Mouse (Mus musculus) layer of hippocampus, postnatal 25 days (tissue): ENCODE measurements around the gene Nme9. TPM values are rescaled to one million over a fixed set of nuclear protein-coding genes. Genes with fewer than 3 reads are reported as not detected.
A peak's percentile ranks its signal among the peaks of the same experiment; 100 is the strongest.

ENCODE experiments used
- DNase-seq, 2 experiments: peaks; one replicate each; pipeline ENCODE4 v3.0.0; 2022; ENCODE audit warnings: mixed read lengths in 2 of 2, low spot score in 1 of 2; ENCODE audit errors: extremely low spot score in 1 of 2
- total RNA-seq, 2 experiments: library from RNA; stranded (reverse); gene quantifications; 2 replicates each; pipeline ENCODE4 v1.2.3; 2021

Nme9 gene
- total RNA-seq, 2 experiments from 2014 or later, result 0.30 to 0.56 TPM

GRCm38 (mm10) chr9:99436182-99437030 lies 14.9 kb upstream of the Nme9 start:
- DNase-seq, result peak; percentile 66 to 72

GRCm38 (mm10) chr9:99437031-99437764 lies 14.1 kb upstream of the Nme9 start, which contains the start of gene Mras:
Gene Mras (minus strand): TSS chr9:99437381.
- no peak for DNase-seq

GRCm38 (mm10) chr9:99437781-99438565 lies 13.3 kb upstream of the Nme9 start:
- no peak for DNase-seq

GRCm38 (mm10) chr9:99439064-99439463 lies 12.2 kb upstream of the Nme9 start:
- no peak for DNase-seq

GRCm38 (mm10) chr9:99440941-99441340 lies 10.3 kb upstream of the Nme9 start:
- DNase-seq, result no peak

- DNase-seq, result no peak
These were observed 9.4 kb upstream of the Nme9 start for GRCm38 (mm10) chr9:99441647-99442433.

- DNase-seq, result peak in 1 of 2 experiments; percentile 41
These were observed 6.6 kb upstream of the Nme9 start for GRCm38 (mm10) chr9:99444590-99445178.

GRCm38 (mm10) chr9:99446259-99446658 lies 5.0 kb upstream of the Nme9 start:
- no peak for DNase-seq

- DNase-seq, result no peak
These were observed 4.0 kb upstream of the Nme9 start for GRCm38 (mm10) chr9:99447323-99447722.

- DNase-seq, result no peak
These were observed 1.2 kb upstream of the Nme9 start for GRCm38 (mm10) chr9:99449886-99450647.

GRCm38 (mm10) chr9:99454211-99454610 lies 2.9 kb downstream of the Nme9 start:
- DNase-seq, result no peak

- peak in 1 of 2 experiments; percentile 71 for DNase-seq
These were observed 7.4 kb downstream of the Nme9 start for GRCm38 (mm10) chr9:99458529-99459208.

GRCm38 (mm10) chr9:99459730-99460129 lies 8.5 kb downstream of the Nme9 start:
- DNase-seq, result no peak

GRCm38 (mm10) chr9:99464876-99465275 lies 13.6 kb downstream of the Nme9 start:
- no peak for DNase-seq

- no peak for DNase-seq
These were observed 17.3 kb downstream of the Nme9 start for GRCm38 (mm10) chr9:99468572-99468971.

GRCm38 (mm10) chr9:99469681-99470273 lies 18.5 kb downstream of the Nme9 start:
- no peak for DNase-seq

GRCm38 (mm10) chr9:99470347-99471092 lies 19.2 kb downstream of the Nme9 start:
- DNase-seq, result no peak
